Mouse (Mus musculus): ENCODE data around the gene Gm10563. TPM values are rescaled to one million over a fixed set of nuclear protein-coding genes. Genes with fewer than 3 reads are reported as not detected.

The Gm10563 gene
- total RNA-seq, 2 experiments from 2014 or later = not detected

DNA sequence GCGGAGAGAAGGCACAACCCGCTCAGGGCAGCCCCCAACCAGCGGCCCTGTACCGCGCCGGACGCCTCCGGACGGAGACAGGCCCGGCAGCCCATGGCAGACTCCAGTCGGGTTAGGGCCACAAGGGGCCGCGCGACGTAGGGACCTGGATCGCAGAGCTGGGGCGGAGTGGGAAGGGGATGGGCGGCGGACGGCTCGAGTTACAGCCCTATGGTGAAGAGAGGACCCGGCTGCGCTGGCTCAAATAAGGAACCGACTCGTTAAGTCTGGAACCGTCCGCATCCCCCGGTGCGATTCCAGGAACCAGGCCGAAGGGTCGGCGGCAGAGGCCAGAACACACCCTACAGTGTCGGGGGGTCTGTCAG, 7.9 kb upstream of the Gm10563 start, which contains the start of gene Mmp23:
Gene Mmp23 (minus strand): TSS at position 299 of the 365 bp plus-strand sequence.
- peak; percentile 68 for DNase-seq

DNA sequence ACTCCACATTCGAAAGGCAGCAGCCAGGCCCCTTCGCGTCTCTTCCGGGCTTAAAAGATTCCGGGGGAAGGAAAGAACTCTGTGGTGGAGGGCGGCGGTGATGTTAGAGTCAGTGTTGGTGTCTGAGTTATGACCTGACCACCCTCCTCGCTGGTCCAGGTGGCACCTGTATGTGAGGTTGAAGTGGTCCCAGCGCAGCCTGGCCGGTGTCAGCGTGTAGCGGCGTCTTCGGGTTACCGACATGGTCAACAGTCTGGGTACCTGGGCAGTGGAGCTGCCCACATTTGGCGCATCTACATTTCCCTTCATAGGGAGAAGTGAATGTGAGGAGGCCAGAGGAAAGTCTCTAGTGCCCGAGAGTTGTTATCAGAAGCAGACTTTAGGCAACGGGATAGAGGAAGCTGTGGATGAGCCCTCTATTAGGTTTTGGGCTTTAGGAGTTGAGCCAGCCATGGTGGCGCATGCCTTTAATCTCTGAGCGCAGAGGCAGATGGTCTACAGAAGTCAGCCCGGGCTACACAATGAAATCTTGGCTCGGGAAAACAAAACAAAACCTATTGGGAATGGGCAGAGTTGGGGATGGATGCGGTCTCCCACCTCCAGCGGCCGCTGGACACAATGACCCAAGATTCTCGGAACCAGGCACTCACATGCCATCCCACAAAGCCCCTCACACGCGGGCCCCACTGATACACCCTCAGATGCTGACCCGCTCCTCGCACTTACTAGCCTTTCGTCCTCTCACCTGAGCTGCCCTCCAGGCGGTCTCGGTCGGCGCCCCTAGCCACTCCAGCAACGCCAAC, 7.3 kb upstream of the Gm10563 start:
- DNase-seq = no peak

DNA sequence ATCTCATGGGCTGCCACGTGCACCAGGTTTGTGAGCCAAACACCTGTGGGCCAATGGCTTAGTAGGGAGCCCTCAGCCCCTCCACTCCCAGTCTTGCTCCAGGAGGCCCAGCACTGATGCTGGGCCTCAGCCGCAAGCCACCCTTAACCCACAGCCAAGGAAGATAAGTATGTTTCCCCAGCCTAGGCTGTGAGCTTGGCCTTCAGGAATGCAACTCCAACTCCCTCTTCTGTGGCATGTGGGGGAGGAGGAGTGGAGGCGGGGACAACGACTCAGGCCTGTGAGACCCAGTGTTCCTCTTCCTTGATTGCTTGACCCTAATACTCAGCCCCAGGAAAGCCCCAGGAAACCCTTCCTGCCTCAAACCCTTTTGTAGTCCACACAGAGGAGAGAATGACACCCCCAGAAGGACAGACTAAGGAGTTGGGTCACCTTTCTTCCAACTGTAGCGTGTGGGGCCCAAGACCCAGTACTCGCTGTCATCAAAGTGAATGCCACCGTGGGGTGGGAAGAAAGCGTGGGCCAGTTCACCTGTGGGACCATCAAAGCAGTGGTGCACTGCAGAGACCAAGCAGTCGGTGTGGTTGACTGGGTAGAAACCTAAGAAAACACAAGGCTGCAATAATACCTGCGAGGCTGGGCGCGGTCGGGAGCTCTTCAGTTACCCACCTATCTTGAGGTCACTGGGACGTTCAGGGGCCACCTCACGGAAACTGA, 6.5 kb upstream of the Gm10563 start:
- no peak for DNase-seq

DNA sequence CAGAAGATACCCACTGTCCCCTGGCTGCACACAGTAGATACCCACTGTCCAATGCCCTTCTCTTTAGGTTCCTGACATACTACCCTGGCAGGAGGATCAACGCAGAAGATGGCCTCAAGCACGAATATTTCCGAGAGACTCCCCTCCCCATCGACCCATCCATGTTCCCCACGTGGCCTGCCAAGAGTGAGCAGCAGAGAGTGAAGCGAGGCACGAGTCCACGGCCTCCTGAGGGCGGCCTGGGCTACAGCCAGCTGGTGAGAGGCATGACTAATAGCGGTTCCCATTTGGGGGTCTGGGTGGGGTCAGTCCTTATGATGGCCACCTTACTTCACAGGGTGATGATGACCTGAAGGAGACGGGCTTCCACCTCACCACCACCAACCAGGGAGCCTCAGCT, 4.1 kb upstream of the Gm10563 start:
- DNase-seq = no peak

DNA sequence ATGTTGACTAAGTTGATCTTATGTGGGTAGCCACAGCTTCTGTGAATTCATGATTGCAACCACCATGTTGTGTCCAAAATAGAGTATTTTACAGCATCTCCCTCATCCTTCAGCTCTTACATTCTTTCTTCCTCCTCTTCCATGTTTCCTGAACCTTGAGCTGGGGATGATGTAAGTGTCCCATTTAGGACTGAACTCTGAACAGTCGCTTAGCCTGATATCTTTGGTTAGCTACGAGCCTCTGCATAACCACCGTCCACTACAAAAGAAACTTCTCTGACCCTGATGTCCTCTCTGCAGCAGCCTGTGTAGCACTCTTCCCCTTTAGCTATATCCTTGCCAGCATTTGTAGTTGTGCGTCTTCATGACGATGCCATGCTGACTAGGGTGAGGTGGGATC, 513 bp upstream of the Gm10563 start:
- no peak for DNase-seq

- DNase-seq = no peak
Measured at GRCm38 (mm10) chr4:155643531-155643930, 1.7 kb downstream of the Gm10563 start.

DNA sequence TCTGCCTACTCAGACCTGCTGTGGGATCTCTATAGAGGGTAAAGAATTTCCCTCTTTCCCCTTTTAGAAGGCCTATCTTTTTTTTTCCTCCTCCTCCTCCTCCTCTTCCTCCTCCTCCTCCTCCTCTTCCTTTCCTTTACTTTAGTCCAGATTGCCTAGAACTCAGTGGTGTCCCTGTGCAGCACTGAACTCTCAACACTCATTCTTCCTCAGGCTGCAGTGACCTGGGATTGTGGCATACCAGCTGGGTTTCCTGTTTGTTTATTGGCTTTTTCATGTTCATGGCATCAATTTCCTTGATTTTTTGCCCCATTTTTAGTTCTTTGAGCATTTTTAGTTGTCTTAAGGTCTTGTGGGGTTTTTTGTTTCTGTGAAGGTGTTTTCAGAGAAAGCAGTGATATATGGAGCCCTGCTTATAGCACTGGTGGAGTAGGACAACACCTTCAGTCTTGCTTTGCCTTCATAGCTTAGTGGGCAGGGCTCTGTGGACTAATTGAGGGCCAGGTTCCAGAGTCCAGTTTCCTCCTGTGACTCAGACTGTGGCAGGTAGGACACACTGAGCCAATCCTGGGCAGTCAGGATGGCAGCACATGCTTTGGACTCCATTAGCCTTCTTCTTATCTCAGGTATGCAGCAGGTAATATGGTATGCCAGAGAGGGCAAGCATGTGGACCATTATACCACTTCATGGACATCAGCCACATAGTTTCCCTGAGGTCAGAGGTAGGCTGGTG, 9.3 kb downstream of the Gm10563 start:
- no peak for DNase-seq

GRCm38 (mm10) chr4:155630267-155630666, 14.9 kb downstream of the Gm10563 start:
- DNase-seq = no peak

GRCm38 (mm10) chr4:155624338-155625291, 20.6 kb downstream of the Gm10563 start, which contains the start of gene Cdk11b:
TSS of gene Cdk11b (plus strand) at chr4:155624854.
- DNase-seq = peak; percentile 94

GRCm38 (mm10) chr4:155618321-155618720, 26.9 kb downstream of the Gm10563 start:
- DNase-seq = no peak

DNA sequence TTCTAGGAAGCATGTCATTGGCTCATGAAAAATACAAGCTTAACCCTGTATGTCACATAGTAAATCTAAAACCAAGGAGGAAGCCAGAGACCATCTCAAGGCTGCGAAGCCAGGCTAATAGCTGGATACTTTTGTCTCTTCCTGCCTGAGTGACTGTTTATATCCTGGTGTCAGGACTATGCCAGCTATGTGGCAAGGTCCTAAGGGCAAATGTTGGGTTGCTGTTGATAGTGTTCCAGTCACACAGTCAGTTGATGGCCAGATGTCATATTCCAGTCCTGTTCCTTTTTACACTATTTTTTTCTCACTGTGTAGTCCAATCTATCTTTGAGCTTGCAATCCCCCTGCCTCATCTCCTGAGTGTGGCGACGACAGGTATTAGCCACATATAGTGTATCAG, 31.9 kb downstream of the Gm10563 start:
- DNase-seq = no peak

- no peak for DNase-seq
Measured at GRCm38 (mm10) chr4:155611860-155612259, 33.3 kb downstream of the Gm10563 start.

DNA sequence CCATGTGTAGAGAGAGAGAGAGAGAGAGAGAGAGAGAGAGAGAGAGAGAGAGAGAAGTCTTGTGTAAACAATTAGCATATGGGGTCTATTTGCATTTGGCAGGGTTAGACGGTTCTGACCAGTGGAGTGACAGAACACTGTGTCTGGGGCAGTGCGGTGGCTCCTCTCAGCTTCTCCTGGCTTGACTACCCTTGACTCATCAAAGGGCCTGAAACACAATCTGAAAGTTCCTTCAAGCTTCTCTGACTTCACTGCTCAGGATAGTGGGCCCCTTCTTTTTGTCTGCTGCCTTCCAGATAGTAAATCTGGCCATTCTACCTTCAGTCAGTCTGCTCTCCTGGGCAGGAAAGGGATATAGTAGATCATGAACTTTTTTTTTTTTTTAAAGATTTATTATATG, 38.4 kb downstream of the Gm10563 start:
- DNase-seq = no peak

- no peak for DNase-seq
Measured at GRCm38 (mm10) chr4:155605132-155605531, 40.1 kb downstream of the Gm10563 start.

DNA sequence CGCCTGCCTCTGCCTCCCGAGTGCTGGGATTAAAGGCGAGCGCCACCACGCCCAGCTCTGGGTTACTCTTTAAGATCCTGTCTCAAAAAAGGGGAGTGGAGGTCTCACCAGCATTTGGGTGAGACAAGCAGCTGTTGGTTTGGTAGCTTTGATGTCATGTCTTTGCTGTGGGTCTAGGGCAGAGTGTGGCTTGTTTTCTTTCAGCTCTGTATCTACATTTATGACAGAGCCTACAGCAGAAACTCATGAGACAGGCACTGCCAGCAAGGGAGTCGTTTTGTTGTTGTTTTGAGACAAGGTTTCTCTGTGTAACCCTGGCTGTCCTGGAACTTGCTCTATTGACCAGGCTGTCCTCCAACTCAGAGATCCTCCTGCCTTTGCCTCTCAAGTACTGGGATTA, 41.4 kb downstream of the Gm10563 start:
- DNase-seq = no peak

- DNase-seq = no peak
Measured at GRCm38 (mm10) chr4:155602753-155603152, 42.5 kb downstream of the Gm10563 start.

DNA sequence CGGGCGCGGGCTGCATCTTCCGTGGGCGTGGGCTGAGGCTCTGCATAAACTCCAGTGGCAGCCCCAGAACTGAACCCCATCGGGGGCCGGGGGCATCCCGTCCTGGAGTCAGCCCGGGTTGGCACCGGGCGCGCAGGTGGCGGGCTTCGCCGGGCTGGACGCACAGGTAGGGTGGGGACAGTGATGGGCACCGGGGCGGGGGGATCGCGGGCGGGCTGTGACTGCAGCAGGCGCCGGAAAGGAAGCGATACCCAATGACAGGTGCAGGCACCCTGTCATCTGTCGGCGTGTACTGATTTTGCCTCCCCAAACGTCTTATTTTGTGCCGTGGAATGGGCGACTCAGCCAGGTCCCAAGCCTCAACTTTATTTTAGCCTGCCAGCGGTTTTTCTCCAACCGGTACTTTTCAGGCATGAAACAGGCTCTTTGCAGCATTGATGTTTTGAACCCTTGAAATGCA, 43.2 kb downstream of the Gm10563 start:
- no peak for DNase-seq

DNA sequence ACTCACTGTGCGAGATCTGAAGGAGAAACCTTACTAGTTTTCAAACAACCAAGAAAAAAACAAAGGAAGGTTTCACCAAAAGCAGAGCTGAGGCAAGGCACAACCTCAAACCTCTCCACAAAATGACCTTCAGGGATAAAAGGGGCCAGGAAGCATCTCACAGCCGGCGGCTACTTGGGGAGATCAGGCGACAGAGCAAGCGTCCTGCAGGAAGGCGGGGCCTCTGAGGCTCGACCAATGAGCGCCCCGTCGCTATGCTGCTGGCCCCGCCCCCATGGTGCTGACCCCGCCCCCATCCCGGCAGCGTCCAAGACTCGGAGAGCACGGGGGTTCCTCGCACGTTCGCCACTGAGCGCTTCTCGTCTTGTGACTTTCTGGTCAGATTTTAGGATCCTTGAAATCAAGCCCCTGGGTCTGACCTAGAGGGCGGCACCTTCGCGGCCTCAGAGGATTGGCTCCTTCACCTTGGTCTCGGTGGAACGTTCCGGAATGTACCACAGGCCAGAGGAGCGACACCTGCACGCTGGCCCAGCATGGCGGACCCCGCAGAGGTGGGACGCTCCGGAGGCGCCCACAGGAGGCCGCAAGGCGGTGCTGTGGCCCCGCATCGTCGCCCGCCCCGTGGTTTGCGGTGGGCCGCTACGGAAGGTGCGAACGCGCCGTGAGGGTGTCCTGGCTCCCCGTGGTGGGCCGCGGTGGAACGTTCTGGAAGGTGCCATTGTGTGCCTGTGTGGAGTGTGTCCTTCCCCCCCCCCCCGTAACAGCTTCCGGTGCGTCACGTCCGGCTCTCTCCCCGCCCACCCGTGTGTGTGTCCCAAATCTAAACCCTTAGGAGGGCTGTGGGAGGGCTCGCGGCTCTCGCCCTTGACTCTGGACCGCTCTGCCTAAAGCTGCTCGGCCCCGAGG, 43.9 kb downstream of the Gm10563 start, which contains the start of gene Slc35e2:
Gene Slc35e2 (plus strand): TSS at position 326 of the 906 bp plus-strand sequence.
- peak; percentile 97 for DNase-seq

DNA sequence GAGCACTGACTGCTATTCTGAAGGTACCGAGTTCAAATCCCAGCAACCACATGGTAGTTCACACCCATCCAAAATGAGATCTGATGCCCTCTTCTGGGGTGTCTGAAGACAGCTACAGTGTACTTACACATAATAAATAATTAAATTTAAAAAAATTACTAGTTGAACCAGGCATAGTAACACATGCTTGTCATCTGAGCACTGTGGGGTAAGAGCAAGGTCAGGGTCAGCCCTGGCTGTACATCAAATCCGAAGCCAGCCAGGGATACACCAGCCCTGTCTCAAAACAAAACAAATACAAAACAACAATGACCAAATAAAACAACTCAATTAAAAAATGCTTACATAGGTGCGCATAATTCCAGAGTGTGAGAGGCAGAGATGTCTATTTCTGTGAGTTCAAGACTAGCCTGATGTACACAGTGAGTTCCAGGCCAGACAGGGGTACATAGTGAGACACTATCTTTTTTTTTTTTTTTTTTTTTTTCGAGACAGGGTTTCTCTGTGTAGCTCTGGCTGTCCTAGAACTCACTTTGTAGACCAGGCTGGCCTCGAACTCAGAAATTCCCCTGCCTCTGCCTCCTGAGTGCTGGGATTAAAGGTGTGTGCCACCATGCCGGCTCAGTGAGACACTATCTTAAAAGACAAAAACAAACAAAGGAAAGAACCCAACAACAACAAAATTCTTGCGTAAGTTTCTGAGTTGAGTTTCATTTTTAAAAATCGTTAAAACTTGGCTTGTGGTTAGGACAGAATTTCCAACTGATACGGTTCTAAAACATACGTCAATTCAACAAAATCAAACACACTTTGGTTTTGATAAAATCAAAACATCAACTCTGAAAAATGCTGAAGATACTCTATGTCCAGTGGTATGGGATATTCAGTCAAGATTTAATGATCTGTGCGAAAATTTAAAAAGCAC, 45.0 kb downstream of the Gm10563 start:
- DNase-seq = no peak

All from gastrocnemius, postnatal 10 days (tissue).